Mouse (Mus musculus) intestine, embryonic 15.5 days (tissue): Measurements from ENCODE around the gene Amt. TPM values are rescaled to one million over a fixed set of nuclear protein-coding genes. Genes with fewer than 3 reads are reported as not detected.

ENCODE experiments used
- ATAC-seq: fragments of 200-750 bp; cut with Nextera tagmentation; 2 replicates; pipeline ENCODE4 v1.8.0; 2017; ENCODE audit warnings: moderate TSS enrichment, moderate library complexity
- H3K27ac ChIP-seq: fragments of 300-500 bp; sonication (generic); 2 replicates; pipeline ENCODE4 v1.5.1; 2015; ENCODE audit warnings: mild to moderate bottlenecking, inconsistent platforms
- H3K27me3 ChIP-seq: fragments of 300-500 bp; sonication (generic); replicated peaks from 2 replicates; pipeline ENCODE4 v1.6.1; 2015; ENCODE audit warnings: inconsistent platforms
- H3K36me3 ChIP-seq: fragments of 300-500 bp; sonication (generic); 2 replicates; pipeline ENCODE4 v1.6.1; 2015; ENCODE audit warnings: inconsistent platforms
- H3K4me1 ChIP-seq: fragments of 300-500 bp; sonication (generic); replicated peaks from 2 replicates; pipeline ENCODE4 v1.6.1; 2015; ENCODE audit warnings: inconsistent platforms
- H3K4me2 ChIP-seq: fragments of 300-500 bp; sonication (generic); replicated peaks from 2 replicates; pipeline ENCODE4 v1.6.1; 2015; ENCODE audit warnings: mild to moderate bottlenecking, inconsistent platforms
- H3K4me3 ChIP-seq: fragments of 300-500 bp; sonication (generic); replicated peaks from 2 replicates; pipeline ENCODE4 v1.5.1; 2015; ENCODE audit warnings: inconsistent platforms
- H3K9ac ChIP-seq: fragments of 300-500 bp; sonication (generic); 2 replicates; pipeline ENCODE4 v1.6.1; 2015; ENCODE audit warnings: inconsistent platforms
- H3K9me3 ChIP-seq: fragments of 300-500 bp; sonication (generic); 2 replicates; pipeline ENCODE4 v1.6.1; 2016; ENCODE audit warnings: inconsistent platforms
- WGBS: fragments of 180-500 bp; shearing (Covaris S2); methylation state at CpG from one replicate; pipeline ENCODE4 v1.1.7; 2015; 5-methylcytosine and 5-hydroxymethylcytosine counted together
- polyA plus RNA-seq: library from polyadenylated mRNA; unstranded; fragments of >200 nt; fragmentation: Nextera tagmentation; extraction: Ambion mirVana; gene quantifications from 2 replicates; pipeline ENCODE4 v1.2.1, GENCODE M21; 2015

The Amt gene
- polyA plus RNA-seq, 1 experiment from 2014 or later: 23.2 TPM

- WGBS: 56% methylated on average over 2 of the region's 2 CpGs
- 0 out of 2 replicates have a peak overlapping the region, but pooled peaks have one; percentile 76 for H3K4me2 ChIP-seq
Observed at GRCm38 (mm10) chr9:108289347-108289746, 7.3 kb upstream of the Amt start.

GRCm38 (mm10) chr9:108290016-108290750 is 6.5 kb upstream of the Amt start, which contains the start of gene Nicn1:
Gene Nicn1, plus strand, starts transcription at chr9:108290429.
- H3K27ac ChIP-seq: peak within 1 kb of the TSS; percentile 51
- peak within 1 kb of the TSS; percentile 76 for H3K4me2 ChIP-seq
- H3K9me3 ChIP-seq: no peaks in the 10 kb centered on the region
- peak within 1 kb of the TSS; percentile 60 for H3K4me3 ChIP-seq
- H3K4me1 ChIP-seq: no peaks in the 10 kb centered on the region
- no peaks in the 10 kb centered on the region for H3K36me3 ChIP-seq
- WGBS: under 1% methylated on average over 32 of the region's 32 CpGs
- peak; percentile 99 for ATAC-seq
- H3K9ac ChIP-seq: peak within 1 kb of the TSS; percentile 54
- no peaks in the 10 kb centered on the region for H3K27me3 ChIP-seq

More at GRCm38 (mm10) chr9:108289347-108289746, 7.3 kb upstream of the Amt start:
- Histone ChIP-seq H3K27me3 (no peaks in the 10 kb centered on the region), H3K9ac (no peak overlapping the region), H3K27ac (no peak overlapping the region), H3K4me1 (no peaks in the 10 kb centered on the region), H3K9me3 (no peaks in the 10 kb centered on the region), H3K4me3 (no peak overlapping the region; the same call in 1 of the 2 replicates), H3K36me3 (no peaks in the 10 kb centered on the region)
- ATAC-seq: no peak

DNA sequence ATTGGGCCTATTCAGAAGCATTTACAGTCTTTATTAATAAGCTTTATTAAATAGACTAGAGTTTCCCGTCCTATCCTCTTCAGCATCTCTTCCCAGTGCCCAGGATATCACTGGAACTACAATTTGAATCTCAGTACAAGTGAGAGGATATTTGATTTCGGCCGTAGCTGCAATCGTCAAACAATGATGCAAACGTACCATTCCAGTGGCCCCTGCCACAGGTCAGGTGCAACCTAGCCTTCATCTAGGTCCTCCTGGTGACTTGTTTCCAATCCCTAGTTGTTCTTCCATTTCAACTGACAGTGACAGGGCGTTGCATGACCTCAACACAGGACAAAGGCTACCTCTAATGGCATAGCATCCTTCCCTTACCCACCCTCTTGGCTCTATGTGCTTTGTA is 5.9 kb upstream of the Amt start:
- no peaks in the 10 kb centered on the region for H3K9me3 ChIP-seq
- no peaks in the 10 kb centered on the region for H3K36me3 ChIP-seq
- peak overlapping the region; percentile 60 for H3K4me3 ChIP-seq
- no peak for ATAC-seq
- WGBS: 33% methylated on average over 6 of the region's 6 CpGs
- 0 out of 2 replicates have a peak overlapping the region, but pooled peaks have one; percentile 51 for H3K27ac ChIP-seq
- H3K27me3 ChIP-seq: no peaks in the 10 kb centered on the region
- peak overlapping the region; percentile 46 for H3K9ac ChIP-seq
- no peaks in the 10 kb centered on the region for H3K4me1 ChIP-seq
- peak overlapping the region; percentile 76 for H3K4me2 ChIP-seq

- WGBS: 58% methylated on average over 3 of the region's 3 CpGs
- H3K9ac ChIP-seq: no peak overlapping the region
- H3K4me1 ChIP-seq: peaks cover 4% of the 10 kb centered on the region
- peak; percentile 7; the same call in 1 of the 2 replicates for ATAC-seq
- H3K27me3 ChIP-seq: no peaks in the 10 kb centered on the region
- no peaks in the 10 kb centered on the region for H3K9me3 ChIP-seq
- H3K36me3 ChIP-seq: peaks cover 8% of the 10 kb centered on the region; the same call in 1 of the 2 replicates
- peak overlapping the region; percentile 67 for H3K27ac ChIP-seq
- H3K4me2 ChIP-seq: no peak overlapping the region
- no peak overlapping the region for H3K4me3 ChIP-seq
Observed at GRCm38 (mm10) chr9:108301853-108302252, 5.2 kb downstream of the Amt start.

DNA sequence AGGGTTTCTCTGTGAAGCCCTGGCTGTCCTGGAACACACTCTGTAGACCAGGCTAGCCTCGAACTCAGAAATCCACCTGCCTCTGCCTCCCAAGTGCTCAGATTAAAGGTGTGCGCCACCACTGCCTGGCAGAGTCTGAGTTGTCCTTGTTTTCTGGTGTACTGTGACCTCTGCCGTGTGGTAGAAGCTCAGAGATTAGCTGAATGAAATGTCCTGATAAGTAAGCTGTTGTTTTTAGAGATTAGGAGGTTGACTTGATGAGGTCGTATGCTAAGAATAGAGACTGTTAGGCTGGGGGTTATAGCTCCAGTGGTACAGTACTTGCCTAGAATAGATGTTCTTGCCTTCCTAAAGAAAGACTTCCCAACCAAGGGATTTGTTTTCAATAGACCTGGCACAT is 8.1 kb downstream of the Amt start:
- no peak overlapping the region for H3K9ac ChIP-seq
- H3K4me3 ChIP-seq: peak overlapping the region; percentile 87
- H3K27me3 ChIP-seq: no peaks in the 10 kb centered on the region
- H3K4me2 ChIP-seq: peak overlapping the region; percentile 60
- WGBS: 74% methylated on average over 4 of the region's 4 CpGs
- H3K27ac ChIP-seq: 0 out of 2 replicates have a peak overlapping the region, but pooled peaks have one; percentile 82
- peaks cover 17% of the 10 kb centered on the region for H3K4me1 ChIP-seq
- peaks cover 8% of the 10 kb centered on the region; the same call in 1 of the 2 replicates for H3K36me3 ChIP-seq
- no peaks in the 10 kb centered on the region for H3K9me3 ChIP-seq
- ATAC-seq: no peak

DNA sequence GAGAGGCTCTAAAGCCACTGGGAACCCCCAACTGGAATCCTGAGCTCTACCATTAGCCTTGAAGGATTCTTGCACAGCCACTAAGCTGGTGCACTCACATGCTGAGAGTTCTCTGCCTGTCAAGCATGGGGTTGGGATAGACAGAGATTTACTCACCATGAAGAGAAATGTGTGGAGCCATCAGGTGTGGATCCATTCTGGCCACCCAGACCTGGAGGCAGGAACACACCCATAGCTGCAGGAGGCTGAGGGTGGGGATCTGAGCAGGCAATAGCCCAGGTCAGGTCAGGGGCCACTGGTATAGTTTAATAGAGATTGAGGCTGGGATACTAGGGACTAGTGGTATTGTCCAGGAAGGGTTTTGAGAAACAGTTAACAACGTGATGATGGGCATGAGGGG is 8.5 kb downstream of the Amt start:
- H3K9me3 ChIP-seq: no peaks in the 10 kb centered on the region
- peaks cover 20% of the 10 kb centered on the region for H3K4me1 ChIP-seq
- WGBS: 3% methylated on average over 1 of the region's 1 CpGs
- peak overlapping the region; percentile 87 for H3K4me3 ChIP-seq
- H3K36me3 ChIP-seq: peaks cover 8% of the 10 kb centered on the region; the same call in 1 of the 2 replicates
- peak overlapping the region; percentile 60 for H3K4me2 ChIP-seq
- H3K27ac ChIP-seq: peak overlapping the region; percentile 82
- peak overlapping the region; percentile 84 for H3K9ac ChIP-seq
- no peak for ATAC-seq
- H3K27me3 ChIP-seq: no peaks in the 10 kb centered on the region

DNA sequence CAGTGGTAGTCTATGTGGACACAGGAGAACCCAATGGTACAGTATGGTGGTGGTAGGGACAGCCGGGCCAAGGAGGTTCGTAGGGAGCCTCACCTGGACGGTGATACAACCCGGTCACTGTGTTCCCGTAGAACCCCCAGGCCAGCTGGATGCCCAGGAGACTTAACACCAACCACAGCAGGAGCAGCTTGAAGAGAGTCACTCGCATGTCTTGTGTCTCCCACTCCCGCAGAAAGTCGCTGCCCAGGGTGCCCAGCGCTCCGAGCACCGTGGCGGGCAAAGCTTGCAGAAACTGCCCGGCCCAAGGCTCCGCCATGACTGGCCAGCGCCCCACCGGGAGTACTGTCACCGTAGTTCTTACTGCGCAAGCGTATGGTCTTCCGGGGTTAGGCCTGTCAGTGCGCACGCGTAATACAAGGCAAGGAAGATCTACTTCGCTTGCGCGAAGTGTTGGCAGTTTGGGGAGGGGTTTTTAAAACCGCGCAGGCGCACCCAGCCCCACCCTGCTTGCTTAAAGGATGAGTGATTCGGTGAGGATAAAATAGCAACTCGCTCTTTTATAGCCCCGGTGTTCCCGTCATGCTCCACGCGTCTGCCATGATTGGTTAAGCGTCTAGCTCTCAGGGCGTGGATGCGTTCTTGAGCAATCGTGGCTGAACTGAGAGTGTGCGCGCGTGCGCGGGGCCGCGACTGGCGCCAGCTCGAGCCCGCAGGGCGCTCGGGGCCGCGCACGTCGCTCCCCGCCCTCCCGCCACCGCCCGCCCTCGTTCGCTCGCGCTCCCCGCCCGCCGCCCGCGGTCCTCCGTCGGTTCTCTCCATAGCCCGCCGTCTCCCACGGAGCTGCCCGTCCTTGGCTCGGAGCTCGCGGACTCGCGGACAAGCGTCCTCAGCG is 9.2 kb downstream of the Amt start, which contains the start of the genes Rhoa and Tcta:
Gene Rhoa (plus strand): TSS at position 501 of the 892 bp plus-strand sequence.
Gene Tcta (minus strand): TSS at position 532 of the 892 bp plus-strand sequence.
- peak within 1 kb of the TSS; percentile 87 for H3K4me3 ChIP-seq
- peak within 1 kb of the TSS; percentile 63 for H3K4me2 ChIP-seq
- peaks cover 8% of the 10 kb centered on the region; the same call in 1 of the 2 replicates for H3K36me3 ChIP-seq
- WGBS: under 1% methylated on average over 81 of the region's 81 CpGs
- peaks cover 20% of the 10 kb centered on the region for H3K4me1 ChIP-seq
- no peaks in the 10 kb centered on the region for H3K27me3 ChIP-seq
- ATAC-seq: peak; percentile 96
- H3K9ac ChIP-seq: peak within 1 kb of the TSS; percentile 98
- peak within 1 kb of the TSS; percentile 100 for H3K27ac ChIP-seq
- H3K9me3 ChIP-seq: no peaks in the 10 kb centered on the region

DNA sequence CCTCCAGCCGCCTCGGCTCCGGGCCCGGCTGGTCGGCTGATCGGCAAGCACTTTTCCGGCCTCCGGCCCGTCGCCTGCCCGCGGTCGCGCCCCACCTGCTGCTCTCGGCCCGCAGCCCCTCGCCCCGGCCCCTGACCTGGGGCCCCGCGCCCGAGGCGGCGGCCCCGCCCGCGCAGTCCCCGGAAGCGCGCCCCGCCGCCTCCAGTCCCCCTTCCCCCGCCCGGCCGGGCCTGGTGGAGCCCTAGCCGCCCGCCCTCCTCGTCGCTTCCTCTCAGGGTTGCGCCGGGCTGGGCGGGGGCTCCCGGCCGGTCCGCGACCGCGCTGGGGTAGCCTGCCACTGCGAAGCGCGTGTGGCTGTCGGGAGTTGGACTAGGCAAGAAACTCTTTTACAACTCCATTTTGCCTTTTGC is 9.9 kb downstream of the Amt start:
- peaks cover 20% of the 10 kb centered on the region for H3K4me1 ChIP-seq
- H3K36me3 ChIP-seq: peaks cover 8% of the 10 kb centered on the region; the same call in 1 of the 2 replicates
- H3K4me3 ChIP-seq: peak overlapping the region; percentile 87
- H3K9me3 ChIP-seq: no peaks in the 10 kb centered on the region
- peak overlapping the region; percentile 63 for H3K4me2 ChIP-seq
- H3K9ac ChIP-seq: peak overlapping the region; percentile 98
- peak overlapping the region; percentile 100 for H3K27ac ChIP-seq
- H3K27me3 ChIP-seq: no peaks in the 10 kb centered on the region
- ATAC-seq: peak; percentile 81
- WGBS: under 1% methylated on average over 48 of the region's 51 CpGs

DNA sequence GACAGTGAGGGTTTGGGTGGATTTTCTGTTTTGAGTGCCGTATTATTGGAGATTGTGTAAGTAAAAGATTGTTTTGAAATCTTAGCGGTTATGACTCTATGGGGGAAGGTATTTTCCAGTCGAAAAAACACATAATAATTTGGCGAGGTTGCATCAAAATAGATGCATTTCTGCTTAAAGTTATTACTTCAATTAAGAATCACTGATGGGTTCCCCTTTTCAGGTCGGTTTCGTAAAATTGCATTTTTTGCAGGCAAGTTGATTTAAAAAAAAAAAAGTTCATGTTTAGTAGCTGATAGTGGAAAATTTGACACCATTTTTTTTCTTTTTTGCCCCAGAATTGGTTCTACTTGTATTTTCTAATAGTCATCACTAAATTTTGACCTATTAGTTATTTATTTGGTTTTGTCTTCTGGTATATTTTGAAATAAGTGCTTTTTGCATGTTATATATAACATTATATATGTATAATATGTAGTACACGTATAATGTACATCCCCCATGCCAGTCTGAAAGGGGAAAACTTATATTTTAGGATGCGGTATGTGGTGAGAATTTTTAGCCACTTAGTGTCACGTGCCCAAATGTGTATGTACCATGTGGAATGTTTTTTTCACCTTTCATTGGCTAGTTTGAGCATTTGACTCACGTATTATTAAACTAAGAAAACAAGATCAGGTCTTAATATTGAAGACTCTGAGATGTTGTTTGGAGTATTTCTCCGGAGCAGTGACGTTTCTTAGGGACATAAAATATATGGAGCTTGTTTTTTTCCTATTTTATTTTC is 10.6 kb downstream of the Amt start:
- Histone ChIP-seq H3K9me3 (no peaks in the 10 kb centered on the region), H3K27ac (peak overlapping the region; percentile 100), H3K36me3 (peaks cover 8% of the 10 kb centered on the region; the same call in 1 of the 2 replicates), H3K4me1 (peaks cover 20% of the 10 kb centered on the region), H3K27me3 (no peaks in the 10 kb centered on the region), H3K4me2 (peak overlapping the region; percentile 63), H3K9ac (peak overlapping the region; percentile 98), H3K4me3 (peak overlapping the region; percentile 87)
- no peak for ATAC-seq
- 10% methylated on average over 12 of the region's 12 CpGs for WGBS

- peak overlapping the region; percentile 87 for H3K4me3 ChIP-seq
- WGBS: 51% methylated on average over 2 of the region's 2 CpGs
- H3K4me2 ChIP-seq: peak overlapping the region; percentile 63
- peaks cover 20% of the 10 kb centered on the region for H3K4me1 ChIP-seq
- peak overlapping the region; percentile 39 for H3K9ac ChIP-seq
- ATAC-seq: no peak
- H3K9me3 ChIP-seq: no peaks in the 10 kb centered on the region
- no peak overlapping the region for H3K27ac ChIP-seq
- peaks cover 3% of the 10 kb centered on the region; the same call in 1 of the 2 replicates for H3K36me3 ChIP-seq
- H3K27me3 ChIP-seq: no peaks in the 10 kb centered on the region
Observed at GRCm38 (mm10) chr9:108308141-108308540, 11.5 kb downstream of the Amt start.

GRCm38 (mm10) chr9:108317572-108317971 is 20.9 kb downstream of the Amt start:
- Histone ChIP-seq H3K4me1 (no peaks in the 10 kb centered on the region), H3K36me3 (peaks cover 5% of the 10 kb centered on the region; the same call in 1 of the 2 replicates), H3K9ac (no peak overlapping the region), H3K4me2 (no peak overlapping the region), H3K9me3 (no peaks in the 10 kb centered on the region), H3K27ac (no peak overlapping the region), H3K4me3 (no peak overlapping the region), H3K27me3 (no peaks in the 10 kb centered on the region)
- ATAC-seq: no peak
- WGBS: 94% methylated on average over 3 of the region's 3 CpGs
